Mouse (Mus musculus) heart, adult 2 months (tissue): Measurements from ENCODE around the gene Lrrc17. TPM values are rescaled to one million over a fixed set of nuclear protein-coding genes. Genes with fewer than 3 reads are reported as not detected.
"Not testable (repeated sequence)": the region's sequence is repeated elsewhere in the genome, so short reads cannot be mapped to it uniquely, and the experiment has no call there.

Experiments used
- DNase-seq, 2 experiments: peaks; one replicate each; pipeline ENCODE4 v3.0.0; 2021
- H3K27ac ChIP-seq: fragments of 200-600 bp; 2 replicates; pipeline ENCODE4 v1.8.1; 2022
- H3K27me3 ChIP-seq: fragments of 200-500 bp; 2 replicates; pipeline ENCODE4 v1.6.1; 2012; ENCODE audit warnings: mild to moderate bottlenecking, low read length, inconsistent platforms, mixed read lengths; ENCODE audit not compliant: control insufficient read depth, insufficient read depth
- H3K36me3 ChIP-seq: fragments of 200-500 bp; 2 replicates; pipeline ENCODE4 v1.6.1; 2012; ENCODE audit warnings: low read length, inconsistent platforms; ENCODE audit not compliant: control insufficient read depth, insufficient read depth
- H3K4me1 ChIP-seq: fragments of 200-500 bp; 2 replicates; pipeline ENCODE4 v1.6.1; 2011; ENCODE audit warnings: low read length; ENCODE audit not compliant: control insufficient read depth, insufficient read depth
- H3K4me3 ChIP-seq: fragments of 200-600 bp; 2 replicates; pipeline ENCODE4 v1.8.1; 2022
- H3K79me2 ChIP-seq: fragments of 200-500 bp; replicated peaks from 2 replicates; pipeline ENCODE4 v1.6.1; 2012; ENCODE audit warnings: mild to moderate bottlenecking, inconsistent platforms, low read length, moderate library complexity, mixed read lengths; ENCODE audit not compliant: control insufficient read depth, insufficient read depth
- H3K9ac ChIP-seq: fragments of 200-500 bp; 2 replicates; pipeline ENCODE4 v1.6.1; 2012; ENCODE audit warnings: low read depth, mild to moderate bottlenecking, control low read depth, inconsistent platforms, low read length, mixed read lengths
- CTCF ChIP-seq: fragments of 200-600 bp; IDR thresholded peaks from 2 replicates; pipeline ENCODE4 v1.8.1; 2022; ENCODE audit warnings: antibody characterized with exemption, mild to moderate bottlenecking, moderate library complexity
- EP300 ChIP-seq: fragments of 200-500 bp; IDR thresholded peaks from 2 replicates; pipeline ENCODE4 v1.6.1; 2011; ENCODE audit warnings: low read depth, low read length, control low read depth; ENCODE audit not compliant: insufficient read depth
- POLR2A ChIP-seq: fragments of 200-500 bp; IDR thresholded peaks from 2 replicates; pipeline ENCODE4 v1.6.1; 2011; ENCODE audit warnings: mild to moderate bottlenecking, low read depth, low read length, control low read depth; ENCODE audit not compliant: insufficient read depth
- WGBS: fragments of 180-500 bp; shearing (Covaris S2); methylation state at CpG from one replicate; pipeline ENCODE4 v1.1.7; 2018; 5-methylcytosine and 5-hydroxymethylcytosine counted together
- intact Hi-C: fragments of 180-260 bp; cut with DNase I; formaldehyde crosslinking; loops from one replicate; pipeline ENCODE4 v1.15.1; 2025
- polyA plus RNA-seq: library from polyadenylated mRNA; depleted of rRNA; stranded (reverse); fragments of >200 nt; gene quantifications from 2 replicates; pipeline ENCODE4 v1.2.3, GENCODE M21; 2012; rRNA removed
- total RNA-seq, 2 experiments: library from RNA; stranded (reverse); gene quantifications; 2 replicates each; pipeline ENCODE4 v1.2.3; 2021

Lrrc17 gene
- total and polyA plus RNA-seq, 3 experiments: 2.0 to 3.1 (median 2.7) TPM

GRCm38 (mm10) chr5:21599961-21600360 lies 56.6 kb downstream of the Lrrc17 start:
- Histone ChIP-seq H3K4me1 (no peaks in the 10 kb centered on the region), H3K4me3 (no peak overlapping the region), H3K27ac (no peak overlapping the region), H3K9ac (no peak overlapping the region), H3K79me2 (no peaks in the 10 kb centered on the region), H3K36me3 (no peaks in the 10 kb centered on the region), H3K27me3 (no peaks in the 10 kb centered on the region)
- TF ChIP-seq EP300: no peak
- TF ChIP-seq POLR2A: no peak
- no peak for TF ChIP-seq CTCF
- intact Hi-C loops: no loop called here
- WGBS: 93% methylated on average over 4 of the region's 4 CpGs
- no peak for DNase-seq

- Histone ChIP-seq H3K27me3 (no peaks in the 10 kb centered on the region), H3K4me1 (no peaks in the 10 kb centered on the region), H3K36me3 (no peaks in the 10 kb centered on the region), H3K9ac (no peak overlapping the region), H3K79me2 (no peaks in the 10 kb centered on the region), H3K27ac (no peak overlapping the region), H3K4me3 (no peak overlapping the region)
- WGBS: 52% methylated on average over 6 of the region's 6 CpGs
- intact Hi-C loops: no loop called here
- no peak for DNase-seq
- TF ChIP-seq EP300: no peak
- no peak for TF ChIP-seq CTCF
- no peak for TF ChIP-seq POLR2A
These were observed 62.6 kb downstream of the Lrrc17 start for GRCm38 (mm10) chr5:21605936-21606335.

GRCm38 (mm10) chr5:21608311-21609304 lies 65.2 kb downstream of the Lrrc17 start:
- no peak overlapping the region for H3K9ac ChIP-seq
- no peak overlapping the region for H3K27ac ChIP-seq
- no peaks in the 10 kb centered on the region for H3K79me2 ChIP-seq
- no peaks in the 10 kb centered on the region for H3K4me1 ChIP-seq
- H3K36me3 ChIP-seq: no peaks in the 10 kb centered on the region
- no peak overlapping the region for H3K4me3 ChIP-seq
- no peak for TF ChIP-seq EP300
- no peak for TF ChIP-seq CTCF
- no peak for TF ChIP-seq POLR2A
- DNase-seq: no peak
- H3K27me3 ChIP-seq: no peaks in the 10 kb centered on the region
- intact Hi-C loops: no loop called here
- WGBS: 61% methylated on average over 12 of the region's 12 CpGs

GRCm38 (mm10) chr5:21610996-21611395 lies 67.6 kb downstream of the Lrrc17 start:
- WGBS: 34% methylated on average over 3 of the region's 3 CpGs

GRCm38 (mm10) chr5:21614299-21614698 lies 70.9 kb downstream of the Lrrc17 start:
- intact Hi-C loops: not testable (repeated sequence)

More at GRCm38 (mm10) chr5:21610996-21611395, 67.6 kb downstream of the Lrrc17 start:
- Histone ChIP-seq H3K27me3 (no peaks in the 10 kb centered on the region), H3K4me3 (no peak overlapping the region), H3K36me3 (no peaks in the 10 kb centered on the region), H3K27ac (no peak overlapping the region), H3K4me1 (no peaks in the 10 kb centered on the region), H3K9ac (no peak overlapping the region), H3K79me2 (no peaks in the 10 kb centered on the region)
- intact Hi-C loops: no loop called here
- no peak for DNase-seq
- TF ChIP-seq POLR2A (no peak), CTCF (no peak), EP300 (no peak)

GRCm38 (mm10) chr5:21616450-21617009 lies 73.2 kb downstream of the Lrrc17 start:
- intact Hi-C loops: no loop called here
- DNase-seq: no peak
- H3K27ac ChIP-seq: no peak overlapping the region
- no peak overlapping the region for H3K4me3 ChIP-seq
- H3K79me2 ChIP-seq: no peaks in the 10 kb centered on the region
- no peaks in the 10 kb centered on the region for H3K27me3 ChIP-seq
- TF ChIP-seq EP300: no peak
- no peak for TF ChIP-seq CTCF
- no peak for TF ChIP-seq POLR2A
- 59% methylated on average over 3 of the region's 3 CpGs for WGBS
- no peak overlapping the region for H3K9ac ChIP-seq
- H3K4me1 ChIP-seq: no peaks in the 10 kb centered on the region
- H3K36me3 ChIP-seq: no peaks in the 10 kb centered on the region

More at GRCm38 (mm10) chr5:21614299-21614698, 70.9 kb downstream of the Lrrc17 start:
- not testable (repeated sequence) for H3K4me3 ChIP-seq, DNase-seq, H3K27me3 ChIP-seq, H3K9ac ChIP-seq, H3K79me2 ChIP-seq, H3K36me3 ChIP-seq, H3K27ac ChIP-seq, H3K4me1 ChIP-seq
- 95% methylated on average over 11 of the region's 11 CpGs for WGBS

Other genes starting within 250 kb of the Lrrc17 start
- 10 to 100 TPM; 26.3 to 27.2 TPM for gene Fgl2, start 170.9 kb upstream of the Lrrc17 start, total RNA-seq
- 16.9 and 27.0 TPM in 2 replicates for gene Fgl2, start 170.9 kb upstream of the Lrrc17 start, polyA plus RNA-seq
- 1 to 10 TPM; 2.8 to 3.1 TPM for gene Ccdc146, start 118.9 kb upstream of the Lrrc17 start, total RNA-seq
- gene Ccdc146, start 118.9 kb upstream of the Lrrc17 start, polyA plus RNA-seq: 1.5 and 2.9 TPM in 2 replicates
- 10 to 100 TPM; 18.4 to 19.9 TPM for gene Fam185a, start 118.6 kb upstream of the Lrrc17 start, total RNA-seq
- 4.5 and 6.2 TPM in 2 replicates for gene Fam185a, start 118.6 kb upstream of the Lrrc17 start, polyA plus RNA-seq
- gene Fbxl13, start 102.1 kb downstream of the Lrrc17 start, total RNA-seq: not detected
- gene Fbxl13, start 102.1 kb downstream of the Lrrc17 start, polyA plus RNA-seq: 0.35 and 0.47 TPM in 2 replicates
- 1 to 10 TPM; 8.0 to 9.4 TPM for gene Armc10, start 102.3 kb downstream of the Lrrc17 start, total RNA-seq
- 10.8 and 12.2 TPM in 2 replicates for gene Armc10, start 102.3 kb downstream of the Lrrc17 start, polyA plus RNA-seq
- gene Napepld, start 157.8 kb downstream of the Lrrc17 start, total RNA-seq: 1 to 10 TPM; 5.4 to 5.9 TPM
- gene Napepld, start 157.8 kb downstream of the Lrrc17 start, polyA plus RNA-seq: 2.4 and 3.7 TPM in 2 replicates
- gene Pmpcb, start 193.6 kb downstream of the Lrrc17 start, total RNA-seq: 100 to 1,000 TPM; 250 to 288 TPM
- gene Pmpcb, start 193.6 kb downstream of the Lrrc17 start, polyA plus RNA-seq: 99.0 and 192 TPM in 2 replicates
- gene Dnajc2, start 241.7 kb downstream of the Lrrc17 start, total RNA-seq: 10 to 100 TPM; 20.9 to 21.5 TPM
- gene Dnajc2, start 241.7 kb downstream of the Lrrc17 start, polyA plus RNA-seq: 4.1 and 4.9 TPM in 2 replicates
- gene Psmc2, start 241.7 kb downstream of the Lrrc17 start, total RNA-seq: 10 to 100 TPM; 87.3 to 97.5 TPM
- gene Psmc2, start 241.7 kb downstream of the Lrrc17 start, polyA plus RNA-seq: 33.7 and 57.6 TPM in 2 replicates